Mouse (Mus musculus) liver, embryonic 13.5 days (tissue): ENCODE data around the gene Elmsan1. TPM values are rescaled to one million over a fixed set of nuclear protein-coding genes. Genes with fewer than 3 reads are reported as not detected.
A peak's percentile ranks its signal among the peaks of the same experiment; 100 is the strongest.
"Not testable (repeated sequence)": the region's sequence is repeated elsewhere in the genome, so short reads cannot be mapped to it uniquely, and the experiment has no call there.

Experiments used
- ATAC-seq: fragments of 200-750 bp; cut with Nextera tagmentation; 2 replicates; pipeline ENCODE4 v1.8.0; 2017; ENCODE audit warnings: low read depth, mild to moderate bottlenecking, moderate number of reproducible peaks, moderate library complexity
- DNase-seq: peaks from one replicate; pipeline ENCODE4 v3.0.0; 2022
- H3K27ac ChIP-seq: fragments of 300-500 bp; sonication (generic); 2 replicates; pipeline ENCODE4 v1.5.1; 2015; ENCODE audit warnings: moderate library complexity, mild to moderate bottlenecking, inconsistent platforms
- H3K27me3 ChIP-seq: fragments of 300-500 bp; sonication (generic); 2 replicates; pipeline ENCODE4 v1.6.1; 2015; ENCODE audit warnings: mild to moderate bottlenecking, inconsistent platforms
- H3K36me3 ChIP-seq: fragments of 300-500 bp; sonication (generic); 2 replicates; pipeline ENCODE4 v1.6.1; 2015; ENCODE audit warnings: mild to moderate bottlenecking, inconsistent platforms
- H3K4me1 ChIP-seq: fragments of 300-500 bp; sonication (generic); replicated peaks from 2 replicates; pipeline ENCODE4 v1.6.1; 2015; ENCODE audit warnings: inconsistent platforms
- H3K4me2 ChIP-seq: fragments of 300-500 bp; sonication (generic); 2 replicates; pipeline ENCODE4 v1.6.1; 2015; ENCODE audit warnings: inconsistent platforms, mild to moderate bottlenecking, moderate library complexity
- H3K4me3 ChIP-seq: fragments of 300-500 bp; sonication (generic); replicated peaks from 2 replicates; pipeline ENCODE4 v1.5.1; 2015; ENCODE audit warnings: mild to moderate bottlenecking, inconsistent platforms
- H3K9ac ChIP-seq: fragments of 300-500 bp; sonication (generic); 2 replicates; pipeline ENCODE4 v1.6.1; 2015; ENCODE audit warnings: mild to moderate bottlenecking, inconsistent platforms
- H3K9me3 ChIP-seq: fragments of 300-500 bp; sonication (generic); replicated peaks from 2 replicates; pipeline ENCODE4 v1.6.1; 2016; ENCODE audit warnings: inconsistent platforms
- WGBS: fragments of 180-500 bp; shearing (Covaris S2); methylation state at CpG from one replicate; pipeline ENCODE4 v1.1.7; 2015; ENCODE audit not compliant: insufficient replicate concordance; 5-methylcytosine and 5-hydroxymethylcytosine counted together
- polyA plus RNA-seq: library from polyadenylated mRNA; unstranded; fragments of >200 nt; fragmentation: Nextera tagmentation; extraction: Ambion mirVana; gene quantifications from 2 replicates; pipeline ENCODE4 v1.2.1, GENCODE M21; 2015

Gene Elmsan1
- polyA plus RNA-seq, 1 experiment from 2014 or later = 3.7 TPM

- DNase-seq (no peak), ATAC-seq (no peak)
- no peaks in the 10 kb centered on the region for H3K36me3 ChIP-seq
- H3K27me3 ChIP-seq = no peaks in the 10 kb centered on the region
- WGBS = 13% methylated on average over 1 of the region's 1 CpGs
- no peaks in the 10 kb centered on the region for H3K9me3 ChIP-seq
- H3K4me3 ChIP-seq = no peak overlapping the region
- no peaks in the 10 kb centered on the region for H3K4me1 ChIP-seq
- no peak overlapping the region for H3K9ac ChIP-seq
- H3K27ac ChIP-seq = no peak overlapping the region
- H3K4me2 ChIP-seq = no peak overlapping the region
These were observed 111.0 kb downstream of the Elmsan1 start for GRCm38 (mm10) chr12:84107692-84108091.

GRCm38 (mm10) chr12:84107012-84107411, 111.7 kb downstream of the Elmsan1 start:
- Histone ChIP-seq H3K27me3 (no peaks in the 10 kb centered on the region), H3K4me1 (no peaks in the 10 kb centered on the region), H3K4me3 (no peak overlapping the region), H3K36me3 (no peaks in the 10 kb centered on the region), H3K9me3 (no peaks in the 10 kb centered on the region), H3K4me2 (no peak overlapping the region), H3K9ac (no peak overlapping the region), H3K27ac (no peak overlapping the region)
- 75% methylated on average over 3 of the region's 3 CpGs for WGBS
- DNase-seq (no peak), ATAC-seq (no peak)

GRCm38 (mm10) chr12:84101493-84101845, 117.2 kb downstream of the Elmsan1 start:
- H3K4me3 ChIP-seq = peak overlapping the region; percentile 64
- H3K27ac ChIP-seq = no peak overlapping the region
- ATAC-seq = no peak
- no peaks in the 10 kb centered on the region for H3K27me3 ChIP-seq
- H3K9ac ChIP-seq = peak overlapping the region; percentile 70
- peak overlapping the region; percentile 85 for H3K4me2 ChIP-seq
- H3K36me3 ChIP-seq = no peaks in the 10 kb centered on the region
- DNase-seq = no peak
- WGBS = 39% methylated on average over 2 of the region's 2 CpGs
- no peaks in the 10 kb centered on the region for H3K9me3 ChIP-seq
- H3K4me1 ChIP-seq = peaks cover 14% of the 10 kb centered on the region; the same call in 1 of the 2 replicates

GRCm38 (mm10) chr12:84100604-84101492, 117.8 kb downstream of the Elmsan1 start, which contains the start of gene Acot6:
Gene Acot6 (plus strand): TSS chr12:84100654.
- Histone ChIP-seq H3K4me2 (peak within 1 kb of the TSS; percentile 85), H3K4me1 (peaks cover 14% of the 10 kb centered on the region; the same call in 1 of the 2 replicates), H3K4me3 (peak within 1 kb of the TSS; percentile 64), H3K9ac (peak within 1 kb of the TSS; percentile 70)
- H3K9me3 ChIP-seq, H3K27ac ChIP-seq, H3K27me3 ChIP-seq, H3K36me3 ChIP-seq: not testable (repeated sequence)
- peak; percentile 17 for DNase-seq
- peak; percentile 70 for ATAC-seq
- WGBS = under 1% methylated on average over 80 of the region's 80 CpGs

GRCm38 (mm10) chr12:84100071-84100470, 118.6 kb downstream of the Elmsan1 start:
- ATAC-seq = no peak

GRCm38 (mm10) chr12:84099605-84100004, 119.1 kb downstream of the Elmsan1 start:
- Histone ChIP-seq H3K27me3 (no peaks in the 10 kb centered on the region), H3K4me3 (no peak overlapping the region), H3K36me3 (no peaks in the 10 kb centered on the region), H3K27ac (no peak overlapping the region), H3K4me2 (no peak overlapping the region), H3K4me1 (peaks cover 14% of the 10 kb centered on the region; the same call in 1 of the 2 replicates), H3K9ac (no peak overlapping the region), H3K9me3 (no peaks in the 10 kb centered on the region)
- ATAC-seq (peak; percentile 43; the same call in 1 of the 2 replicates), DNase-seq (no peak)
- WGBS = 61% methylated on average over 2 of the region's 2 CpGs

More at GRCm38 (mm10) chr12:84100071-84100470, 118.6 kb downstream of the Elmsan1 start:
- no peak overlapping the region for H3K27ac ChIP-seq
- no peak overlapping the region; the same call in 1 of the 2 replicates for H3K4me2 ChIP-seq
- peaks cover 14% of the 10 kb centered on the region; the same call in 1 of the 2 replicates for H3K4me1 ChIP-seq
- 53% methylated on average over 1 of the region's 1 CpGs for WGBS
- H3K27me3 ChIP-seq = no peaks in the 10 kb centered on the region
- no peak overlapping the region for H3K9ac ChIP-seq
- no peak overlapping the region for H3K4me3 ChIP-seq
- no peaks in the 10 kb centered on the region for H3K9me3 ChIP-seq
- no peak for DNase-seq
- H3K36me3 ChIP-seq = no peaks in the 10 kb centered on the region

Other genes with a start within 250 kb of the Elmsan1 start
- not detected in 2 replicates for gene Heatr4, start 234.0 kb downstream of the Elmsan1 start, polyA plus RNA-seq
- 14.7 and 16.1 TPM in 2 replicates for gene Acot2, start 231.0 kb downstream of the Elmsan1 start, polyA plus RNA-seq
- gene Acot1, start 209.4 kb downstream of the Elmsan1 start, polyA plus RNA-seq = 28.2 and 34.7 TPM in 2 replicates
- 6.7 and 7.9 TPM in 2 replicates for gene Acot4, start 180.5 kb downstream of the Elmsan1 start, polyA plus RNA-seq
- gene Gm49366, start 179.9 kb downstream of the Elmsan1 start, polyA plus RNA-seq = 0.46 TPM in 1 of 2 replicates, not detected in the other
- gene Acot3, start 166.7 kb downstream of the Elmsan1 start, polyA plus RNA-seq = 4.2 and 4.7 TPM in 2 replicates
- gene Acot5, start 149.6 kb downstream of the Elmsan1 start, polyA plus RNA-seq = not detected in 2 replicates
- 0.40 and 0.51 TPM in 2 replicates for gene Acot6, start 118.2 kb downstream of the Elmsan1 start, polyA plus RNA-seq
- 0.23 and 0.27 TPM in 2 replicates for gene Dnal1, start 104.5 kb downstream of the Elmsan1 start, polyA plus RNA-seq
- 0.14 TPM in 1 of 2 replicates, not detected in the other for gene Pnma1, start 70.4 kb downstream of the Elmsan1 start, polyA plus RNA-seq
- gene Ptgr2, start 66.4 kb upstream of the Elmsan1 start, polyA plus RNA-seq = 29.3 and 36.5 TPM in 2 replicates
- 44.5 and 49.1 TPM in 2 replicates for gene Zfp410, start 98.0 kb upstream of the Elmsan1 start, polyA plus RNA-seq
- 29.4 and 29.6 TPM in 2 replicates for gene Coq6, start 142.8 kb upstream of the Elmsan1 start, polyA plus RNA-seq
- gene Fam161b, start 143.0 kb upstream of the Elmsan1 start, polyA plus RNA-seq = 1.4 and 1.5 TPM in 2 replicates
- gene Entpd5, start 190.1 kb upstream of the Elmsan1 start, polyA plus RNA-seq = 11.5 and 14.1 TPM in 2 replicates
- gene Bbof1, start 190.2 kb upstream of the Elmsan1 start, polyA plus RNA-seq = 0.24 and 0.75 TPM in 2 replicates
- 15.8 and 20.2 TPM in 2 replicates for gene Rnf113a2, start 198.3 kb upstream of the Elmsan1 start, polyA plus RNA-seq
- gene Aldh6a1, start 232.1 kb upstream of the Elmsan1 start, polyA plus RNA-seq = 17.0 and 23.4 TPM in 2 replicates
- gene Lin52, start 232.5 kb upstream of the Elmsan1 start, polyA plus RNA-seq = 12.7 and 14.4 TPM in 2 replicates